Mouse (Mus musculus): ENCODE results near the gene Slc22a28. TPM values are rescaled to one million over a fixed set of nuclear protein-coding genes. Genes with fewer than 3 reads are reported as not detected.
"Not testable (repeated sequence)": the region's sequence is repeated elsewhere in the genome, so short reads cannot be mapped to it uniquely, and the experiment has no call there.

The Slc22a28 gene
- not detected in 2 replicates for polyA plus RNA-seq (2014; fragmentation: Nextera tagmentation; extraction: Ambion mirVana)

- DNase-seq (ENCODE audit: low spot score); ATAC-seq (replicated peaks; ENCODE audit: insufficient number of reproducible peaks, low FRiP score, low TSS enrichment, low read depth); H3K4me3 ChIP-seq (ENCODE audit: low read depth, low read length); H3K36me3 ChIP-seq (replicated peaks; ENCODE audit: control insufficient read depth, insufficient read depth, low read depth, low read length); H3K27ac ChIP-seq (replicated peaks; ENCODE audit: low read depth, low read length); H3K9ac ChIP-seq (replicated peaks; ENCODE audit: low read length); H3K4me1 ChIP-seq (ENCODE audit: control insufficient read depth, insufficient read depth, low read length); H3K4me2 ChIP-seq (ENCODE audit: low read depth, low read length); H3K9me3 ChIP-seq (replicated peaks; ENCODE audit: control insufficient read depth, low read length); H3K27me3 ChIP-seq (ENCODE audit: control insufficient read depth, insufficient read depth, low read length): not testable (repeated sequence)
- 83% methylated on average over 2 of the region's 3 CpGs for WGBS
Observed at GRCm38 (mm10) chr19:8131881-8132280, at the start of gene Slc22a28. TSS of gene Slc22a28 (minus strand) at chr19:8131982.

GRCm38 (mm10) chr19:8148787-8149523, 17.2 kb upstream of the Slc22a28 start:
- Histone ChIP-seq H3K4me1 (ENCODE audit: control insufficient read depth, insufficient read depth, low read length) (no peaks in the 10 kb centered on the region), H3K4me3 (ENCODE audit: low read depth, low read length) (no peak overlapping the region), H3K9ac (replicated peaks; ENCODE audit: low read length) (no peak overlapping the region), H3K4me2 (ENCODE audit: low read depth, low read length) (no peak overlapping the region), H3K27ac (replicated peaks; ENCODE audit: low read depth, low read length) (no peak overlapping the region), H3K27me3 (ENCODE audit: control insufficient read depth, insufficient read depth, low read length) (no peaks in the 10 kb centered on the region), H3K36me3 (replicated peaks; ENCODE audit: control insufficient read depth, insufficient read depth, low read depth, low read length) (no peaks in the 10 kb centered on the region), H3K9me3 (replicated peaks; ENCODE audit: control insufficient read depth, low read length) (peaks cover 2% of the 10 kb centered on the region; the same call in 1 of the 2 replicates)
- 55% methylated on average over 2 of the region's 2 CpGs for WGBS
- ATAC-seq (replicated peaks; ENCODE audit: insufficient number of reproducible peaks, low FRiP score, low TSS enrichment, low read depth), result no peak
- DNase-seq (ENCODE audit: low spot score), result no peak

- DNase-seq (ENCODE audit: low spot score); ATAC-seq (replicated peaks; ENCODE audit: insufficient number of reproducible peaks, low FRiP score, low TSS enrichment, low read depth); H3K4me2 ChIP-seq (ENCODE audit: low read depth, low read length); H3K9ac ChIP-seq (replicated peaks; ENCODE audit: low read length); H3K4me1 ChIP-seq (ENCODE audit: control insufficient read depth, insufficient read depth, low read length); H3K27ac ChIP-seq (replicated peaks; ENCODE audit: low read depth, low read length); H3K9me3 ChIP-seq (replicated peaks; ENCODE audit: control insufficient read depth, low read length); H3K27me3 ChIP-seq (ENCODE audit: control insufficient read depth, insufficient read depth, low read length); H3K36me3 ChIP-seq (replicated peaks; ENCODE audit: control insufficient read depth, insufficient read depth, low read depth, low read length); H3K4me3 ChIP-seq (ENCODE audit: low read depth, low read length): not testable (repeated sequence)
- WGBS, result 85% methylated on average over 2 of the region's 2 CpGs
Observed at GRCm38 (mm10) chr19:8142716-8143115, 10.9 kb upstream of the Slc22a28 start.

GRCm38 (mm10) chr19:8134127-8134841, 2.5 kb upstream of the Slc22a28 start:
- H3K27me3 ChIP-seq (ENCODE audit: control insufficient read depth, insufficient read depth, low read length); H3K36me3 ChIP-seq (replicated peaks; ENCODE audit: control insufficient read depth, insufficient read depth, low read depth, low read length); H3K4me1 ChIP-seq (ENCODE audit: control insufficient read depth, insufficient read depth, low read length); H3K9me3 ChIP-seq (replicated peaks; ENCODE audit: control insufficient read depth, low read length); DNase-seq (ENCODE audit: low spot score); H3K4me2 ChIP-seq (ENCODE audit: low read depth, low read length); H3K4me3 ChIP-seq (ENCODE audit: low read depth, low read length); H3K27ac ChIP-seq (replicated peaks; ENCODE audit: low read depth, low read length); ATAC-seq (replicated peaks; ENCODE audit: insufficient number of reproducible peaks, low FRiP score, low TSS enrichment, low read depth); H3K9ac ChIP-seq (replicated peaks; ENCODE audit: low read length): not testable (repeated sequence)
- 61% methylated on average over 14 of the region's 14 CpGs for WGBS

- H3K27me3 ChIP-seq (ENCODE audit: control insufficient read depth, insufficient read depth, low read length), result no peaks in the 10 kb centered on the region
- H3K27ac ChIP-seq (replicated peaks; ENCODE audit: low read depth, low read length), result no peak overlapping the region
- no peak overlapping the region for H3K4me2 ChIP-seq (ENCODE audit: low read depth, low read length)
- H3K9me3 ChIP-seq (replicated peaks; ENCODE audit: control insufficient read depth, low read length), result no peaks in the 10 kb centered on the region
- H3K4me3 ChIP-seq (ENCODE audit: low read depth, low read length), result no peak overlapping the region
- DNase-seq (ENCODE audit: low spot score) (no peak), ATAC-seq (replicated peaks; ENCODE audit: insufficient number of reproducible peaks, low FRiP score, low TSS enrichment, low read depth) (no peak)
- H3K4me1 ChIP-seq (ENCODE audit: control insufficient read depth, insufficient read depth, low read length), result no peaks in the 10 kb centered on the region
- 92% methylated on average over 13 of the region's 13 CpGs for WGBS
- H3K9ac ChIP-seq (replicated peaks; ENCODE audit: low read length), result no peak overlapping the region
- H3K36me3 ChIP-seq (replicated peaks; ENCODE audit: control insufficient read depth, insufficient read depth, low read depth, low read length), result no peaks in the 10 kb centered on the region
Observed at GRCm38 (mm10) chr19:8019904-8020349, 111.9 kb downstream of the Slc22a28 start.

- H3K4me2 ChIP-seq (ENCODE audit: low read depth, low read length); ATAC-seq (replicated peaks; ENCODE audit: insufficient number of reproducible peaks, low FRiP score, low TSS enrichment, low read depth); H3K4me1 ChIP-seq (ENCODE audit: control insufficient read depth, insufficient read depth, low read length); H3K9ac ChIP-seq (replicated peaks; ENCODE audit: low read length); H3K36me3 ChIP-seq (replicated peaks; ENCODE audit: control insufficient read depth, insufficient read depth, low read depth, low read length); H3K27ac ChIP-seq (replicated peaks; ENCODE audit: low read depth, low read length); H3K4me3 ChIP-seq (ENCODE audit: low read depth, low read length); H3K9me3 ChIP-seq (replicated peaks; ENCODE audit: control insufficient read depth, low read length); H3K27me3 ChIP-seq (ENCODE audit: control insufficient read depth, insufficient read depth, low read length); DNase-seq (ENCODE audit: low spot score): not testable (repeated sequence)
- WGBS, result 92% methylated on average over 17 of the region's 17 CpGs
Observed at GRCm38 (mm10) chr19:8019329-8019851, 112.4 kb downstream of the Slc22a28 start.

- H3K4me1 ChIP-seq (ENCODE audit: control insufficient read depth, insufficient read depth, low read length); H3K9me3 ChIP-seq (replicated peaks; ENCODE audit: control insufficient read depth, low read length); ATAC-seq (replicated peaks; ENCODE audit: insufficient number of reproducible peaks, low FRiP score, low TSS enrichment, low read depth); H3K9ac ChIP-seq (replicated peaks; ENCODE audit: low read length); H3K4me3 ChIP-seq (ENCODE audit: low read depth, low read length); H3K27me3 ChIP-seq (ENCODE audit: control insufficient read depth, insufficient read depth, low read length); H3K4me2 ChIP-seq (ENCODE audit: low read depth, low read length); H3K27ac ChIP-seq (replicated peaks; ENCODE audit: low read depth, low read length); DNase-seq (ENCODE audit: low spot score); H3K36me3 ChIP-seq (replicated peaks; ENCODE audit: control insufficient read depth, insufficient read depth, low read depth, low read length): not testable (repeated sequence)
- 87% methylated on average over 9 of the region's 9 CpGs for WGBS
Observed at GRCm38 (mm10) chr19:8018535-8018934, 113.2 kb downstream of the Slc22a28 start.

Measured in embryonic facial prominence, embryonic 11.5 days (tissue).